Comparison of ENCODE assay signal across 12 mouse cellular contexts in the genomic region with DNA sequence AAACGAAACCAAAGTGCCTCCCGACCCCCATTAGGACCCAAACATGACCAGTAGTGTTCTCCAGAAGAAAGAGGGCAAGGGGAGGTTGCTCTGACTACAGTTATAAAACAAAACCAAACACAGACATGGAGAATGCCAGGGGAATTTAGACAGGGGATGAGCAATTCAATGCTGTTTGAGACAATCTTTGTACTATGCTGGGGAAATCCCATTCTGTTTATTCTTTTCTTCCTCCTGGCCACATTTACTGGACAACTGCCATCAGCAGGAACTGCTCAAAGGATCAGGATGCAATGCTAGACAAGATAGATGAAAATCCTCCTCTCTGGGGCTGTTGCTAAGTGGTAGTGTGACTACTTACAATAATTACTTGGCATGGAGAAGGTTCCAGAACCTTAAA.
"Had no signal": no experiment of that assay in that cellular context is flagged by ENCODE, and none has a peak within 500 bp of the region (broad histone marks: within the 10 kb centered on the region; RNA-seq: fewer than 3 reads in every experiment).

No protein-coding gene starts in this region.

- H3K36me3 ChIP-seq: limb, embryonic 15.5 days; liver, embryonic 12.5 days; midbrain, embryonic 13.5 days; neural tube, embryonic 15.5 days had no signal

- H3K27me3 ChIP-seq: limb, embryonic 15.5 days; midbrain, embryonic 13.5 days; neural tube, embryonic 15.5 days had no signal

- H3K27ac ChIP-seq: limb, embryonic 15.5 days; liver, embryonic 12.5 days; macrophage; midbrain, embryonic 13.5 days; neural tube, embryonic 15.5 days; stomach, postnatal 0 days had no signal

- H3K9ac ChIP-seq: limb, embryonic 15.5 days; liver, embryonic 12.5 days; midbrain, embryonic 13.5 days; neural tube, embryonic 15.5 days had no signal

- H3K9me3 ChIP-seq: limb, embryonic 15.5 days; liver, embryonic 12.5 days; midbrain, embryonic 13.5 days; neural tube, embryonic 15.5 days had no signal

- H3K4me1 ChIP-seq: limb, embryonic 15.5 days; liver, embryonic 12.5 days; midbrain, embryonic 13.5 days; neural tube, embryonic 15.5 days had no signal

- ATAC-seq: intestine, postnatal 0 days; liver, embryonic 12.5 days; midbrain, embryonic 13.5 days had no signal

- H3K4me2 ChIP-seq: limb, embryonic 15.5 days; liver, embryonic 12.5 days; midbrain, embryonic 13.5 days; neural tube, embryonic 15.5 days had no signal

- H3K4me3 ChIP-seq: limb, embryonic 15.5 days; liver, embryonic 12.5 days; midbrain, embryonic 13.5 days; neural tube, embryonic 15.5 days had no signal

- DNase-seq: kidney, adult 8-10 months; kidney, postnatal 25 days; right cerebral cortex, adult 18-20 months; thymus, adult 18-20 months; thymus, postnatal 25 days had no signal
